Mouse (Mus musculus) hindbrain, embryonic 15.5 days (tissue): ENCODE measurements around the gene Tfam. TPM values are rescaled to one million over a fixed set of nuclear protein-coding genes. Genes with fewer than 3 reads are reported as not detected.

Experiments
- ATAC-seq: fragments of 200-750 bp; cut with Nextera tagmentation; 2 replicates; pipeline ENCODE4 v1.8.0; 2017; ENCODE audit warnings: low read depth, moderate number of reproducible peaks, moderate TSS enrichment; ENCODE audit not compliant: low FRiP score
- H3K27ac ChIP-seq: fragments of 300-500 bp; sonication (generic); replicated peaks from 2 replicates; pipeline ENCODE4 v1.5.1; 2015; ENCODE audit warnings: mild to moderate bottlenecking, inconsistent platforms
- H3K27me3 ChIP-seq: fragments of 300-500 bp; sonication (generic); 2 replicates; pipeline ENCODE4 v1.6.1; 2015; ENCODE audit warnings: control low read depth, inconsistent platforms
- H3K36me3 ChIP-seq: fragments of 300-500 bp; sonication (generic); 2 replicates; pipeline ENCODE4 v1.6.1; 2015; ENCODE audit warnings: control low read depth, inconsistent platforms
- H3K4me1 ChIP-seq: fragments of 300-500 bp; sonication (generic); replicated peaks from 2 replicates; pipeline ENCODE4 v1.6.1; 2015; ENCODE audit warnings: control low read depth, inconsistent platforms
- H3K4me2 ChIP-seq: fragments of 300-500 bp; sonication (generic); 2 replicates; pipeline ENCODE4 v1.6.1; 2015; ENCODE audit warnings: moderate library complexity, mild to moderate bottlenecking, inconsistent platforms
- H3K4me3 ChIP-seq: fragments of 300-500 bp; sonication (generic); 2 replicates; pipeline ENCODE4 v1.5.1; 2015; ENCODE audit warnings: mild to moderate bottlenecking, inconsistent platforms
- H3K9ac ChIP-seq: fragments of 300-500 bp; sonication (generic); 2 replicates; pipeline ENCODE4 v1.6.1; 2015; ENCODE audit warnings: inconsistent platforms
- H3K9me3 ChIP-seq: fragments of 300-500 bp; sonication (generic); 2 replicates; pipeline ENCODE4 v1.6.1; 2016; ENCODE audit warnings: control low read depth, inconsistent platforms
- WGBS: fragments of 180-500 bp; shearing (Covaris S2); methylation state at CpG from one replicate; pipeline ENCODE4 v1.1.7; 2015; 5-methylcytosine and 5-hydroxymethylcytosine counted together
- polyA plus RNA-seq: library from polyadenylated mRNA; unstranded; fragments of >200 nt; fragmentation: Nextera tagmentation; extraction: Ambion mirVana; gene quantifications from 2 replicates; pipeline ENCODE4 v1.2.1, GENCODE M21; 2015

The Tfam gene
- polyA plus RNA-seq, 1 experiment from 2014 or later = 40.2 TPM

DNA sequence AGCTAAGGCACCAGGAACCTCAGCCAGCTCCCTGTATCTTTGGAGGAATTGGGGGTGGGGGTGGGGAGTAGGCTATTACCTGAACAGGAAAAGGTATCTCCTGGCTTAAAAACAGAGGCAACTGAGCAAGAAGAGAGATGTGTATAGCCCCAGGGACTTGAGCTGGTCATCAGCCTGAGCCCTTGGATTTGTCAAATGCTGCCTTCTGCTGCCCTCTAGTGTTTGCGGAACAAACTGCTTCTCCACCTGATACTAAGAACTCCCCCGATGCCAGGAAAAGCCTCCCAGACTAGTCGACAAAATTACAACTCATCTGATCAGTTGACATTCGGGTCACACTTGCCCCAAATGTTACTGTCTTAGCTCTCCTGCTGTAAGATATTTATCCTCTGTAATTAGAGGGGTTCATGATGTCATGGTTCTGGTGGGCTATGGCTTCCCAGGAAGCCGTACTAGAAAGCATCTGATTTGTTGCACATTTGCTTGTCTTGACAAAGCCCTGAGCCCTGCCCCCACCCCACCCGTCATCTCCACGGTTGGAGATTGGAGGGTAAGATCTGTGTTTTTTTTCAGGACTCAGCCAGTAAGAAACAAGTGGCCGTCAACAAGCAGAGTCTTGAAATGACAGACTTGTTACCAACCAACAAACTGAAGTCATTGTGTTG is 19.7 kb downstream of the Tfam start:
- ATAC-seq = peak; percentile 76

DNA sequence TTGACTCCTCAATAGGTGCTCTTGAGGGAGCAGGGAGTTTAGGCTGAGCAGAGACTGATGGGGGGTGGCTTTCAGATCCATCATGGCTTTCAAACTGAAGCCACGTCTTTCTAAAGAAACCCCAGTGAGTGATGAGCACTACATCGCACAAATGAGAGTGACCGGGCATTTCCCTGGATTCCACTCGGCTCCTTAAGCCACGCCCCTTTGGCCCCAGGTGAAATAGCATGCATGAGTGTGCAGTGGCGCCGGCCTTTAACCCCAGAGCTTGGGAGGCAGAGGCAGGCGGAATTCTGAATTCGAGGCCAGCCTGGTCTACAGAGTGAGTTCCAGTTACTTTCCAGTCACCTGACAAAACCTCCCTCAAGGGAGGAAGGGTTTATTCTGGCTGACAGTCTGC is 22.1 kb downstream of the Tfam start:
- Histone ChIP-seq H3K4me3 (no peak overlapping the region), H3K4me2 (no peak overlapping the region), H3K9me3 (no peaks in the 10 kb centered on the region), H3K27me3 (no peaks in the 10 kb centered on the region), H3K36me3 (no peaks in the 10 kb centered on the region), H3K9ac (no peak overlapping the region), H3K4me1 (peaks cover 5% of the 10 kb centered on the region; the same call in 1 of the 2 replicates), H3K27ac (no peak overlapping the region)
- ATAC-seq = no peak
- WGBS = 80% methylated on average over 9 of the region's 9 CpGs

More for the DNA sequence above, 19.7 kb downstream of the Tfam start:
- Histone ChIP-seq H3K9ac (no peak overlapping the region), H3K4me2 (peak overlapping the region; percentile 37), H3K4me3 (no peak overlapping the region), H3K27me3 (no peaks in the 10 kb centered on the region), H3K9me3 (no peaks in the 10 kb centered on the region), H3K36me3 (no peaks in the 10 kb centered on the region), H3K27ac (no peak overlapping the region), H3K4me1 (peaks cover 5% of the 10 kb centered on the region; the same call in 1 of the 2 replicates)
- 17% methylated on average over 8 of the region's 8 CpGs for WGBS

DNA sequence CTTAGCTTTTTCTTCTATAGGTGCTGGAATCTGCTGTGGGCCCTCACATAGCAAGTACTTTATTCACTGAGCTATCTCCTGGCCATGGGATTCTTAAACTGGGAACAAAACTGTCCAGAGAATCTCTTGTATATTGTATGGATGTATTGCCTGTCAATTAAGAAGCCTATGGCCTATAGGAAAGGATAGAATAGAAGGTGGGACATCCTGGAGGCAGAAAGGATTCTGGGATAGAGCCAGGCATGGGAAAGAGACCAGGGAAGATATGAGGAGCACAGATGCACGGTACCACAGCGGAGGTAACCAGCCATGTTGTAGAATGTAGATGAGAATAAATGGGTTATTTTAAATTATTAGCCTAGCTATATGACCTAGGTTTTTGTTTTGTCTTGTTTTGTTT is 36.6 kb downstream of the Tfam start:
- H3K9ac ChIP-seq = no peak overlapping the region
- 90% methylated on average over 2 of the region's 2 CpGs for WGBS
- no peak for ATAC-seq
- no peaks in the 10 kb centered on the region for H3K36me3 ChIP-seq
- no peak overlapping the region for H3K4me2 ChIP-seq
- no peak overlapping the region for H3K27ac ChIP-seq
- H3K27me3 ChIP-seq = no peaks in the 10 kb centered on the region
- H3K9me3 ChIP-seq = no peaks in the 10 kb centered on the region
- H3K4me1 ChIP-seq = peaks cover 9% of the 10 kb centered on the region; the same call in 1 of the 2 replicates
- no peak overlapping the region for H3K4me3 ChIP-seq

DNA sequence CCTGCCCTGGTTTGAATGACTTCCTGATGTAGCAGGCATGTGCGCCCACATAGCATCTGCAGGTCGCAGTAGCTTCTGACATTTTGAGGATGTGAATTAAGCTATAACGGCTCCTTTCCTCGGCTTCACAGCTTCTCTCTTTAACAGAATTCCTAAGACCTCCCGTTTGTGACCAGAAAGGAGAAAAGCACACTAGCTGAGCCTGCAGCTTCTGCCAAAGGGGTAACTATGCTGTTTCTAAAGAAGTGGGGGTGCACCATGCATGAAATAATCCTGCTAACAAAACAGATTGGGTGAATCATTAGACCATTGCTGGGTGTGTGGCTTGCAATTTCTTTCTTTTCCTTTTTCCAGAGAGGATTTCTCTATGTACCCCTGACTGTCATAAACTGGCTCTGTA is 37.1 kb downstream of the Tfam start:
- no peak overlapping the region for H3K4me2 ChIP-seq
- no peak for ATAC-seq
- no peak overlapping the region for H3K4me3 ChIP-seq
- no peaks in the 10 kb centered on the region for H3K9me3 ChIP-seq
- H3K9ac ChIP-seq = no peak overlapping the region
- H3K27me3 ChIP-seq = no peaks in the 10 kb centered on the region
- 51% methylated on average over 5 of the region's 5 CpGs for WGBS
- H3K4me1 ChIP-seq = peaks cover 9% of the 10 kb centered on the region; the same call in 1 of the 2 replicates
- no peaks in the 10 kb centered on the region for H3K36me3 ChIP-seq
- H3K27ac ChIP-seq = peak overlapping the region; percentile 52; the same call in 1 of the 2 replicates

DNA sequence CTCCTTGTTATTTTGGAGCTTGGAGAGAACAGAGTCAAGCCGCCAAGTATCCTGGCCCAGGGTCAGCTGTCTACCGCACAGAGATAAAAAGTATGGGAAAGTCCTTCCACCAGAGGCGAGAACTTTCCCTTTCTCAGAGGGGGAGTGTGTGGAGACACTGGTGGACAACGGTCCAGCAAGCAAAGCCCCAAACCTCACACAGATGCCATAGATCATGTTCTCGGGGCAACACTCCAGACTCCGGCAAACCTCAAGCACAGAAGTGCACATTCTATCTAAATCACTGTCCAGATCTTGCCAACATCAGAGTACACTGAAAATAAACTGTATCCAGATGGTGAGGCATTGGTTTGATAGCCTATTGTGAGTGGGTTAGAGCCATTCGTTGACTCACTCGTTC is 39.4 kb downstream of the Tfam start:
- Histone ChIP-seq H3K36me3 (no peaks in the 10 kb centered on the region), H3K9me3 (no peaks in the 10 kb centered on the region), H3K27me3 (no peaks in the 10 kb centered on the region), H3K27ac (no peak overlapping the region), H3K4me1 (peaks cover 15% of the 10 kb centered on the region), H3K9ac (no peak overlapping the region), H3K4me3 (no peak overlapping the region), H3K4me2 (no peak overlapping the region)
- ATAC-seq = no peak
- 87% methylated on average over 8 of the region's 8 CpGs for WGBS

DNA sequence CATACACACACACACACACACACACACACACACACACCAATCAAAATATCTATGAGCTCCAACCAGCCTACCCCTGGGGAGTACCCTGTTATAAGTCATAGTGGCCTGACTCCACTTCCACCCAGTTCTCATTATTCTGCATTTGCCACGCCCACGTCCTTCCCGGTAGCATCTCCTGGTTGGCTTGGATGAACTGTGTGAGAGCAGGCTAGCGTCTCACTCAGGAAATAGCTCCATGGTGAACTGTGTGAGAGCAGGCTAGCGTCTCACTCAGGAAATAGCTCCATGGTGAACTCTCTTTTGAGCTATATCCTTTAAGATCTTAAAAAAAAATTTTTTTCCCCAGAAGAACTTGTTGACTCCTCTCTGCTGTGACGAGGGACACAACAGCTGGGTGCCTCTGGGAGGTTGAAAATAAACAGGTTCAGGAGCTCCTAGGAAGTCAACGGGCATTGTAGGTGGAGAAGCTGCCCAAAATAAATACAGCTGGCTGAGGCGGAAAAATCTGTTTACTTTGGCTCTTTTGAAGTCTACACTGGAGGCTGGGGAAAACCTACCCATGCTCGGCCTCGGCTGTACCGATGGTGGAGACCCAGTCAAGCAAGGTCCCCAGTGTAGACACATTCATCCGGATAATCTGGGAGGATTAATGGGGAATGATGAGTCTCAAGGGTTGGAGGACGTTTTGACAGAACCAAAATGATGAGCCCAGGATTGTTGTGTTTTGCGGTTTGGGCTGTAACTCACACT is 40.9 kb downstream of the Tfam start:
- Histone ChIP-seq H3K9ac (no peak overlapping the region), H3K4me1 (peaks cover 15% of the 10 kb centered on the region), H3K27me3 (no peaks in the 10 kb centered on the region), H3K4me2 (no peak overlapping the region), H3K9me3 (no peaks in the 10 kb centered on the region), H3K4me3 (no peak overlapping the region), H3K27ac (no peak overlapping the region), H3K36me3 (no peaks in the 10 kb centered on the region)
- WGBS = 83% methylated on average over 14 of the region's 14 CpGs
- no peak for ATAC-seq

DNA sequence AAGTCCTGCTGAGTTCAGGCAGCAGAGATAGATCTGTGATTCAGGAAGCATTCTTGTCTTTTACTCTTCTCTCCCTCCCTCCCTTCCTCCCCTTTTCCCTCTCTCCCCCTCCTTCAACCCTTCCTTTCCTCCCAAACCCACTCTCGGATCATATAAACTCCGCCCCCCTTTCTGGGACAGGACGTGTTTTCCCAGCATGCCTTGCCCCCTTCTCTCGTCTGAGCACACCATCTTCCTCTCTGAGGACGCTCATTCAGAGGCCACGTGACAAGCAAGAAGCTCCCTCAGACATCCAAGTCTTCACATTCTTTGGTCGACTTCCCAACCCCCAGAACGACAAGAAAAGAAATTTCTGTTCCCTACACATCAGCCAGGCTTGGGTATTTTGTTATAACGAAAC is 42.6 kb downstream of the Tfam start:
- Histone ChIP-seq H3K36me3 (no peaks in the 10 kb centered on the region), H3K9ac (no peak overlapping the region), H3K9me3 (no peaks in the 10 kb centered on the region), H3K4me1 (peaks cover 9% of the 10 kb centered on the region), H3K27me3 (no peaks in the 10 kb centered on the region), H3K27ac (no peak overlapping the region), H3K4me2 (no peak overlapping the region), H3K4me3 (no peak overlapping the region)
- 52% methylated on average over 9 of the region's 9 CpGs for WGBS
- no peak for ATAC-seq

DNA sequence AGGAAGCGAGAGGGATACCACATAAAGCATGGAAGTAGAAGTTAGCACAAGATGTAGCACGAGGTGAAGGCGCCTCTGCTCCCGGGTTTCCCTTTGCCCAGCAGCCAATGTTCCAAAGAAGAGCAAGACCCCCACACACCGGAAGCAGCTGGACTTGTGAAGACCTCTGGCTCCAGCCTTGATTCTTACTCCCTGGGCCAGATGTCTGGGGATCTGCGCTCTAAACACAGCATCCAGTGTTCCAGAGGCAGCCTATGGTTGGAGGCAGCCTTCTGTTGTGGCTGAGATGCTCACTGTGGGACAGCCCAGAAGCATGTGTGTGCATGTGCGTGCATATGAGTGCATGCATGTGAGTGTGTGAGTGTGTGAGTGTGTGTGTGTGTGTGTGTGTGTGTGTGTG is 43.4 kb downstream of the Tfam start:
- Histone ChIP-seq H3K36me3 (no peaks in the 10 kb centered on the region), H3K27me3 (no peaks in the 10 kb centered on the region), H3K9me3 (no peaks in the 10 kb centered on the region), H3K4me2 (no peak overlapping the region), H3K4me1 (peaks cover 7% of the 10 kb centered on the region; the same call in 1 of the 2 replicates), H3K4me3 (no peak overlapping the region), H3K9ac (no peak overlapping the region), H3K27ac (no peak overlapping the region)
- 84% methylated on average over 7 of the region's 7 CpGs for WGBS
- ATAC-seq = no peak

DNA sequence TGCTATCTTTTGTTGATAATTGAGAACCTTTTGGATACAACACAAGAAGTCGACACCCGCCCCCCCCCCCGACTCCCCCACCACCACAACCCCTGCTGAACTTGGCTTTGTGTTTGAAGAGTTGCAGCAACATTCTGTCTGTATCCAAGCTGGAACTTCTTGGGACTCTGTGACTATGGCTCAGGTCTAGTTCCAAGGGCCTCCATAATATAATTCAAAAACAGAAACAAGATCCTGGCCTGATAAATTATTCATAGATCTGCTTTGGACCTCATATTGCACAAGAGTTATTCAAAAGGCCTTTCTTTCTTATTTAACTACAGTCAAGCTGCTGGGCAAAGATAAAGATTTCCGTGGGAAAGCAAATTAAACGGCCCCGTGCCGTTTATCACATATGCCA is 44.8 kb downstream of the Tfam start:
- Histone ChIP-seq H3K4me1 (peaks cover 7% of the 10 kb centered on the region; the same call in 1 of the 2 replicates), H3K4me3 (no peak overlapping the region), H3K9me3 (no peaks in the 10 kb centered on the region), H3K36me3 (no peaks in the 10 kb centered on the region), H3K4me2 (peak overlapping the region; percentile 5; the same call in 1 of the 2 replicates), H3K9ac (no peak overlapping the region), H3K27me3 (no peaks in the 10 kb centered on the region), H3K27ac (no peak overlapping the region)
- 32% methylated on average over 7 of the region's 7 CpGs for WGBS
- ATAC-seq = no peak

DNA sequence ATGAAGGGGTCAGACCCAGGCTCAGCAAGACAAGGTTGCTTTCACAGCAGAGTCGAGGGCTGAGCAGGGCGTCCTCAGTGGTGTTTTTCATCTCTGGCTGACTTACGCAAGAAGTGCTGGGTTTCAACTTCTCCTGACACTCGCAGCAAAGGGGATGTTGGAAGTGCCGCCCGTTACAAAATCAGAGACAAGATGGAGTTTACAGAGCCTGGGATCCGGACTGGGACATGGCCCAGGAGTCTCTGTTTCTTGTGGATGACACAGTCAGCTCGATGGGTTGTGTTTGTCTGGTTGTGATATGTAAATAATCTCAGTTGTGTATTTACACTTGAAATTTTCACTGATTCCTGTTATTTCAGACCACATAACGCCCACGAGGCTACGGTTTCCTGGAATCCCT is 45.2 kb downstream of the Tfam start:
- Histone ChIP-seq H3K4me1 (peaks cover 7% of the 10 kb centered on the region; the same call in 1 of the 2 replicates), H3K36me3 (no peaks in the 10 kb centered on the region), H3K27me3 (no peaks in the 10 kb centered on the region), H3K4me2 (peak overlapping the region; percentile 5; the same call in 1 of the 2 replicates), H3K4me3 (no peak overlapping the region), H3K9me3 (no peaks in the 10 kb centered on the region), H3K27ac (no peak overlapping the region), H3K9ac (no peak overlapping the region)
- WGBS = 61% methylated on average over 11 of the region's 11 CpGs
- no peak for ATAC-seq

DNA sequence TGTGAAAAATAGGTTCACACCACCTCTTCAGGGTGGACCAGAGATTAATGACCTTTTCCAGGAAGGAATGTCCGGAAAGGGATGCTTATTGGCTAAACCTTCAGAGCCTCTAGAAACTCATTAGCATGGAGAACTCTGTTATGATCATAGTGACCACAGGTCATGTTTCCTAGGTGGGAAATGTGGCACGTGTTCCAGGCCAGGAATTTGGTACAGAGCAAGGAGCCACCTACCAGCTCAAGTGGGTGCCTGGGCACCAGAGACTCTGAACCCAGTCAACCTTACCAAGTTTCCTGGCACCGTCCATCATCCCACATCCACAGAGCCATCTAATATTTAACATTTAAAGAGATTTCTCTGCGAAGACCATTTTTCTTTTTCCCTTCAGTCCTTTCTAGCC is 49.4 kb downstream of the Tfam start:
- Histone ChIP-seq H3K27ac (no peak overlapping the region), H3K9ac (no peak overlapping the region), H3K4me1 (no peaks in the 10 kb centered on the region; the same call in 1 of the 2 replicates), H3K4me2 (no peak overlapping the region), H3K9me3 (no peaks in the 10 kb centered on the region), H3K4me3 (no peak overlapping the region), H3K36me3 (no peaks in the 10 kb centered on the region), H3K27me3 (no peaks in the 10 kb centered on the region)
- 85% methylated on average over 4 of the region's 4 CpGs for WGBS
- no peak for ATAC-seq

DNA sequence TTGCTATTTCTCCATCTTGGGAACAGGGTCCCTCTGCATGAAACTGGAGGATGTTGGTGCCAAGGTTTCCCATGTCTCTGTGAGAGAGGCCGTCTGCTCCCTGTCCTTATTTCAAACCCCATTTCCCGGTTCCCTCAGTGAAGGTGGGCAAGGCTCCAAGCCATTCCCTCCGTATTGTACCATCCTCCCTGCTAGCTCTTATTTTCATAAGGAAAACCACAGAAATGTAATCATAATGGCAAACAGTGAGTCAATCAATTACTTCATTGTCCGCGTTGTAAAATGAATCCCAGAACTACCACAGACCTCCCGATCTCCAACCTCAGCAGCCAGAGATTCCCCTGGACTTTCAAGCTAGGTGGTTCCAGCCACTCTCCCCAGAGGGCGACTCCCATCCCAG is 53.0 kb downstream of the Tfam start:
- H3K36me3 ChIP-seq = no peaks in the 10 kb centered on the region
- no peak overlapping the region for H3K27ac ChIP-seq
- no peaks in the 10 kb centered on the region for H3K9me3 ChIP-seq
- no peak for ATAC-seq
- H3K27me3 ChIP-seq = no peaks in the 10 kb centered on the region
- no peaks in the 10 kb centered on the region for H3K4me1 ChIP-seq
- no peak overlapping the region for H3K4me2 ChIP-seq
- no peak overlapping the region for H3K9ac ChIP-seq
- WGBS = 83% methylated on average over 7 of the region's 7 CpGs
- no peak overlapping the region for H3K4me3 ChIP-seq
